Mouse (Mus musculus) lung, embryonic 16.5 days (tissue): ENCODE measurements around the gene Ebf1. TPM values are rescaled to one million over a fixed set of nuclear protein-coding genes. Genes with fewer than 3 reads are reported as not detected.
A peak's percentile ranks its signal among the peaks of the same experiment; 100 is the strongest.

Source experiments
- ATAC-seq: fragments of 200-750 bp; cut with Nextera tagmentation; 2 replicates; pipeline ENCODE4 v1.8.0; 2017; ENCODE audit warnings: low read depth, mild to moderate bottlenecking, moderate library complexity
- H3K27ac ChIP-seq: fragments of 300-500 bp; sonication (generic); 2 replicates; pipeline ENCODE4 v1.5.1; 2014; ENCODE audit warnings: mild to moderate bottlenecking, control low read depth, low read length
- H3K27me3 ChIP-seq: fragments of 300-500 bp; sonication (generic); 2 replicates; pipeline ENCODE4 v1.6.1; 2014; ENCODE audit warnings: low read depth, low read length, mixed read lengths; ENCODE audit not compliant: control insufficient read depth, insufficient read depth
- H3K36me3 ChIP-seq: fragments of 300-500 bp; sonication (generic); 2 replicates; pipeline ENCODE4 v1.6.1; 2014; ENCODE audit warnings: low read length; ENCODE audit not compliant: control insufficient read depth, insufficient read depth
- H3K4me1 ChIP-seq: fragments of 300-500 bp; sonication (generic); replicated peaks from 2 replicates; pipeline ENCODE4 v1.6.1; 2014; ENCODE audit warnings: low read length, mixed read lengths; ENCODE audit not compliant: control insufficient read depth, insufficient read depth
- H3K4me2 ChIP-seq: fragments of 300-500 bp; sonication (generic); 2 replicates; pipeline ENCODE4 v1.6.1; 2014; ENCODE audit warnings: low read depth, low read length, control low read depth
- H3K4me3 ChIP-seq: fragments of 300-500 bp; sonication (generic); 2 replicates; pipeline ENCODE4 v1.5.1; 2014; ENCODE audit warnings: mild to moderate bottlenecking, low read length, control low read depth
- H3K9ac ChIP-seq: fragments of 300-500 bp; sonication (generic); 2 replicates; pipeline ENCODE4 v1.6.1; 2014; ENCODE audit warnings: low read length, control low read depth
- H3K9me3 ChIP-seq: fragments of 300-500 bp; sonication (generic); 2 replicates; pipeline ENCODE4 v1.6.1; 2016; ENCODE audit warnings: low read length; ENCODE audit not compliant: control insufficient read depth
- WGBS: fragments of 180-500 bp; shearing (Covaris S2); extraction: QIAGEN DNeasy Blood & Tissue Kit; methylation state at CpG from one replicate; pipeline ENCODE4 v1.1.7; 2014; 5-methylcytosine and 5-hydroxymethylcytosine counted together
- polyA plus RNA-seq: library from polyadenylated mRNA; unstranded; fragments of >200 nt; fragmentation: Nextera tagmentation; extraction: Ambion mirVana; gene quantifications from 2 replicates; pipeline ENCODE4 v1.2.1, GENCODE M21; 2015

The Ebf1 gene
- polyA plus RNA-seq, 1 experiment from 2014 or later: 12.8 TPM

DNA sequence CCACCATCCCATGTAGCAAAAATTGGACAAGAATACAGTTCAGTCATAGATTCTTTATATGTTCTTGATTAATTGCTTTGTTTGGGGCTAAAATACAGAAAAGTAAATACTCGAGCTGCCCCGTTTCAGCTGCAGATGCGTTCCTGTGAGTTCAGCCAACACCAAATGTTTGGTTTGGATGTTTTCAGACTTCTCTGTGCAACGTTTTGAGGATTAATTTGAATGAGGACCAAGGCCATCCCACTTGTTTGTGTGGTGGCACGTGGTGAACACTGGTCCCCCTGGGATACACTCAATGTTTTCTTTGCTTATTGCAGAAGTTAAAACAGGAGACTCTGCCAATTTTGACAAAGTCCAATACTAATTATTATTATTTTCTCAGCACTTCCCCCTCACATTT is 289.3 kb downstream of the Ebf1 start:
- Histone ChIP-seq H3K9me3 (no peaks in the 10 kb centered on the region), H3K9ac (no peak overlapping the region), H3K4me3 (no peak overlapping the region), H3K4me1 (no peaks in the 10 kb centered on the region), H3K4me2 (no peak overlapping the region), H3K36me3 (no peaks in the 10 kb centered on the region), H3K27me3 (no peaks in the 10 kb centered on the region), H3K27ac (no peak overlapping the region)
- ATAC-seq: no peak
- 29% methylated on average over 5 of the region's 5 CpGs for WGBS

- ATAC-seq: no peak
- Histone ChIP-seq H3K27me3 (no peaks in the 10 kb centered on the region), H3K4me2 (no peak overlapping the region), H3K36me3 (no peaks in the 10 kb centered on the region), H3K9ac (no peak overlapping the region), H3K9me3 (no peaks in the 10 kb centered on the region), H3K4me1 (no peaks in the 10 kb centered on the region), H3K27ac (no peak overlapping the region), H3K4me3 (no peak overlapping the region)
- WGBS: 50% methylated on average over 1 of the region's 1 CpGs
These were observed 294.6 kb downstream of the Ebf1 start for GRCm38 (mm10) chr11:44911765-44912164.

- no peak for ATAC-seq
- H3K4me3 ChIP-seq: no peak overlapping the region
- 64% methylated on average over 5 of the region's 5 CpGs for whole genome bisulfite sequencing
- H3K4me2 ChIP-seq: no peak overlapping the region
- H3K36me3 ChIP-seq: no peaks in the 10 kb centered on the region
- H3K27ac ChIP-seq: no peak overlapping the region
- H3K4me1 ChIP-seq: no peaks in the 10 kb centered on the region
- no peaks in the 10 kb centered on the region for H3K9me3 ChIP-seq
- no peaks in the 10 kb centered on the region for H3K27me3 ChIP-seq
- H3K9ac ChIP-seq: no peak overlapping the region
These were observed 296.7 kb downstream of the Ebf1 start for GRCm38 (mm10) chr11:44913806-44914205.

DNA sequence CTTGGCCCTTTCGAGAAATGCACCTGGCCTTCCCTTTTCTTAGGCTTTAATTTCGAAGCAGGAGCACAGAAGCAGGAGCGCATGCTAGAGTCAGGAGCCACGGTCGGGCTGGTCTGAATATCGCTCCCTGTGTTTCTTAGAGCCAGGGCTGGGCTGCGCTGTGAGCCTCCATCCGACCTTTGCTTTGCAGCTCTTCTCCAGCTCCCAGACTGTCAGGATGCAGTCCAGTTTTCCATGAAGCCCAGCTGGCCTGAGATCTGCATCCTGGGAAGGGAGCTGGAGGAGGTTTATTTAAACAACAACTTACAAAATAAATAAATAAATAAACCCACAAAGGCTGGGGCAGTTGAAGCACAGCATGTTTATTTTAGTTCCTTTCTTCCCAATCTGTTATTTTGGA is 299.9 kb downstream of the Ebf1 start:
- Histone ChIP-seq H3K4me1 (no peaks in the 10 kb centered on the region), H3K27ac (no peak overlapping the region), H3K36me3 (no peaks in the 10 kb centered on the region), H3K9me3 (no peaks in the 10 kb centered on the region), H3K9ac (no peak overlapping the region), H3K4me2 (no peak overlapping the region), H3K4me3 (no peak overlapping the region), H3K27me3 (no peaks in the 10 kb centered on the region)
- 0 out of 2 replicates have a peak, but pooled peaks have one; percentile 20 for ATAC-seq
- 58% methylated on average over 8 of the region's 8 CpGs for WGBS

DNA sequence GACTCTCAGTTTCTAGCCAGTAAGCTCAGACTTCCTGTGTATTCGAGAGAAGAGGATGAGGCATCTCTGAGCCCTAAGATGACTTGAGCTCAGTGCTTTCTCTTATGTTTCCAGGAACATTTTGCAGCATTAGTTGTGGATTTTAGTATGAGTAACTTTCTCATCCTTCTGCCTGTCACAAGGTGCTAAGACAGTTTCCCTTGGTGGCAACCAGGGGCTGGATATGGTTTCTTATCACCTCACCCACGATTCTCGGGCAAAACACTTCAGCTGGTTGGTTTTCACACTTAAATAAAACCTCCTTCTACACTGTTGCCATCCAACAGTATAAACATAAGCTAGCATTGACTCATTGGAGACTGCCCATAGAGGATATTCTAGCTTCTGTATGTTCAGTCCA is 306.0 kb downstream of the Ebf1 start:
- Histone ChIP-seq H3K4me1 (no peaks in the 10 kb centered on the region), H3K36me3 (no peaks in the 10 kb centered on the region), H3K27me3 (no peaks in the 10 kb centered on the region), H3K4me2 (no peak overlapping the region), H3K27ac (no peak overlapping the region), H3K4me3 (no peak overlapping the region), H3K9me3 (no peaks in the 10 kb centered on the region), H3K9ac (no peak overlapping the region)
- ATAC-seq: no peak
- 56% methylated on average over 3 of the region's 3 CpGs for WGBS

DNA sequence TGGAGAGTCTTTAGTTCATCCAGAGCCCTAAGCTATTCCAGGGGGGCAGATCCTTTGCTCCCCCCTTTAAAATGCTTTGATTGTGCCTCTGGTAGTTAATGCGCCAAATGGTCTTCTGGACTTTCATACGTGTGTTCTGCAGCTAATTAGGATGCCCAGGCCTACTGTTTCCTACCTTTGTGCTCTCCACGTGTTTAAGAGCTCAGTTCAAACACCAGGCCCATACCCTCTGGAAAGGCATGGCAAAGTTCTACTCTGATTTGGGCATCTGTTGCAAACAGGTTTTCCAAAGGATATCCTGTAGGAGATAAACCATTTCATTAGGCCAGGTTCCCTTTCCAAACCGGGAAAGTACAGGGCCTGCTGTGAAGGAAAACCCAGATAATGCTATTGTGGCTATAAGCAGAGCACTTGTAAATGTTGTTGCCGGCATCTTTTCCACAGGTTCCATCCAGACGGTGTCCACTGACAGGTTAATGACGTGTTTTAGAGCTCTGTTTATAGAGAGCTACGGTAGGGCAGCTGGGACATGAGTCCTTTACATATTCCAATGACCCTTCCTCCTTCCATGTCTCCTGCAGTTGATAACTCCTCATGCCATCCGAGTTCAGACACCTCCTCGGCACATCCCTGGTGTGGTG is 306.9 kb downstream of the Ebf1 start:
- H3K9ac ChIP-seq: no peak overlapping the region
- no peak overlapping the region for H3K27ac ChIP-seq
- H3K36me3 ChIP-seq: no peaks in the 10 kb centered on the region
- no peaks in the 10 kb centered on the region for H3K9me3 ChIP-seq
- H3K27me3 ChIP-seq: no peaks in the 10 kb centered on the region
- 56% methylated on average over 10 of the region's 10 CpGs for WGBS
- H3K4me1 ChIP-seq: no peaks in the 10 kb centered on the region
- no peak overlapping the region for H3K4me3 ChIP-seq
- no peak for ATAC-seq
- H3K4me2 ChIP-seq: no peak overlapping the region

- Histone ChIP-seq H3K9me3 (no peaks in the 10 kb centered on the region), H3K27ac (no peak overlapping the region), H3K36me3 (no peaks in the 10 kb centered on the region), H3K9ac (no peak overlapping the region), H3K27me3 (no peaks in the 10 kb centered on the region), H3K4me3 (no peak overlapping the region), H3K4me2 (no peak overlapping the region), H3K4me1 (no peaks in the 10 kb centered on the region)
- 29% methylated on average over 8 of the region's 8 CpGs for WGBS
- ATAC-seq: no peak
These were observed 307.8 kb downstream of the Ebf1 start for GRCm38 (mm10) chr11:44924896-44925295.

GRCm38 (mm10) chr11:44925806-44926525 is 308.8 kb downstream of the Ebf1 start:
- ATAC-seq: no peak
- no peaks in the 10 kb centered on the region for H3K4me1 ChIP-seq
- H3K9me3 ChIP-seq: no peaks in the 10 kb centered on the region
- no peaks in the 10 kb centered on the region for H3K27me3 ChIP-seq
- no peak overlapping the region for H3K4me3 ChIP-seq
- H3K4me2 ChIP-seq: no peak overlapping the region
- 86% methylated on average over 12 of the region's 12 CpGs for WGBS
- no peak overlapping the region for H3K9ac ChIP-seq
- H3K36me3 ChIP-seq: no peaks in the 10 kb centered on the region
- H3K27ac ChIP-seq: no peak overlapping the region

DNA sequence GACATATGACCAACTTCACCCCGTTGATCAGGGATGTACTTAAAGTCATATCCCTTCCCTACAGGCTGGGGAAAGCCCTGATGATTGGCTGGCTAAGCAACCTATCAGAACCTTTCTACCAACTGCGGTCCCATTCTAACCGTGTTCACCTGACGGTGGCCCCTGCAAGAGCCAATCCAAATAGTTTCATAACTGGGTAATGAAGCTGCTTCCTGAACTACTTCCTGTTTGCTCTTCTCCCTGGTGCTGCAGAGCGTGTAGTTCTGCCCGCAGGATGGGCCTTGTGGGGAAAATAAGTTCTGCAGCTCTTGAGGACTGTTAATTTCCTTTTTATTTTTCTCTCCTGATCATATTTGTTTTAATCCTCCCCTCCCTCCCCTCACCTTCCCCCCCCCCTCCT is 311.3 kb downstream of the Ebf1 start:
- no peaks in the 10 kb centered on the region for H3K4me1 ChIP-seq
- no peak overlapping the region for H3K4me3 ChIP-seq
- 76% methylated on average over 6 of the region's 6 CpGs for WGBS
- no peaks in the 10 kb centered on the region for H3K36me3 ChIP-seq
- no peak overlapping the region for H3K9ac ChIP-seq
- H3K27ac ChIP-seq: no peak overlapping the region
- no peak for ATAC-seq
- no peaks in the 10 kb centered on the region for H3K27me3 ChIP-seq
- H3K4me2 ChIP-seq: no peak overlapping the region
- H3K9me3 ChIP-seq: no peaks in the 10 kb centered on the region
